Comparison of ENCODE assay signal across 13 mouse cellular contexts in genomic region chr2:167745409-167745808, GRCm38 (mm10). TPM values are rescaled to one million over a fixed set of nuclear protein-coding genes. Genes with fewer than 3 reads are reported as not detected.
A peak's percentile ranks its signal among the peaks of the same experiment; 100 is the strongest.
DNase-seq lines count a peak whose midpoint lies in the region; ATAC-seq and TF ChIP-seq lines count a peak whose summit lies in the region.
"Had no signal": no experiment of that assay in that cellular context is flagged by ENCODE, and none has a peak within 500 bp of the region (broad histone marks: within the 10 kb centered on the region; RNA-seq: fewer than 3 reads in every experiment).

No protein-coding gene starts in this region.

- H3K4me2 ChIP-seq in hindbrain, postnatal 0 days (ENCODE audit: low read depth, low read length): no peak overlapping the region
- H3K4me2 ChIP-seq: liver, embryonic 12.5 days; stomach, embryonic 15.5 days had no signal

- intact Hi-C loops in left cerebral cortex, postnatal 4 days (cut with DNase I): no loop called here

- peak overlapping the region; percentile 81 for H3K27ac ChIP-seq in heart, embryonic 10.5 days
- peak overlapping the region; percentile 52 for H3K27ac ChIP-seq in embryonic facial prominence, embryonic 10.5 days (replicated peaks)
- H3K27ac ChIP-seq in hindbrain, postnatal 0 days: no peak overlapping the region
- H3K27ac ChIP-seq: liver, embryonic 12.5 days; stomach, embryonic 15.5 days had no signal

- no peak for DNase-seq in heart, embryonic 10.5 days (ENCODE audit: low spot score)
- DNase-seq in heart, adult 11 months: no peak
- DNase-seq in left cerebral cortex, postnatal 4 days: peak; percentile 61
- DNase-seq in left cerebral cortex, adult 11 months (ENCODE audit: low spot score): no peak
- DNase-seq in embryonic facial prominence, embryonic 10.5 days (ENCODE audit: low spot score): peak; percentile 37
- DNase-seq in hindbrain, postnatal 0 days (ENCODE audit: low spot score): peak; percentile 39
- no peak for DNase-seq in frontal cortex, postnatal 25 days (ENCODE audit: low spot score in 2 of 2)
- no peak for DNase-seq in Muller cell, postnatal 12 days (ENCODE audit: inconsistent ontology term)
- DNase-seq: cerebellum, adult 18-20 months; lung, postnatal 4 days had no signal

- no peak overlapping the region for H3K9ac ChIP-seq in hindbrain, postnatal 0 days (replicated peaks; ENCODE audit: low read length)
- H3K9ac ChIP-seq: liver, embryonic 12.5 days; stomach, embryonic 15.5 days had no signal

- H3K4me3 ChIP-seq in heart, embryonic 10.5 days: no peak overlapping the region
- H3K4me3 ChIP-seq in embryonic facial prominence, embryonic 10.5 days: no peak overlapping the region
- no peak overlapping the region for H3K4me3 ChIP-seq in hindbrain, postnatal 0 days (ENCODE audit: low read length)
- H3K4me3 ChIP-seq: liver, embryonic 12.5 days; stomach, embryonic 15.5 days had no signal

- H3K9me3 ChIP-seq in heart, embryonic 10.5 days: no peaks in the 10 kb centered on the region
- H3K9me3 ChIP-seq in embryonic facial prominence, embryonic 10.5 days: no peaks in the 10 kb centered on the region
- H3K9me3 ChIP-seq in hindbrain, postnatal 0 days (ENCODE audit: low read length): no peaks in the 10 kb centered on the region
- H3K9me3 ChIP-seq: G1E; liver, embryonic 12.5 days; stomach, embryonic 15.5 days had no signal

- peaks cover 8% of the 10 kb centered on the region for H3K27me3 ChIP-seq in heart, embryonic 10.5 days (ENCODE audit: insufficient read depth, poor library complexity, severe bottlenecking)
- no peaks in the 10 kb centered on the region for H3K27me3 ChIP-seq in embryonic facial prominence, embryonic 10.5 days (replicated peaks; ENCODE audit: low read depth, poor library complexity, severe bottlenecking)
- no peaks in the 10 kb centered on the region for H3K27me3 ChIP-seq in hindbrain, postnatal 0 days (ENCODE audit: insufficient read depth, low read length)
- H3K27me3 ChIP-seq: stomach, embryonic 15.5 days had no signal

- no peak for TF ChIP-seq CTCF in hindbrain, postnatal 0 days (IDR thresholded peaks at IDR 0.05; ENCODE audit: low read depth)

- no peaks in the 10 kb centered on the region for H3K36me3 ChIP-seq in heart, embryonic 10.5 days
- no peaks in the 10 kb centered on the region for H3K36me3 ChIP-seq in embryonic facial prominence, embryonic 10.5 days (replicated peaks)
- H3K36me3 ChIP-seq in hindbrain, postnatal 0 days (ENCODE audit: insufficient read depth, low read length): no peaks in the 10 kb centered on the region
- H3K36me3 ChIP-seq: G1E; liver, embryonic 12.5 days; stomach, embryonic 15.5 days had no signal

- 73% methylated on average over 6 of the region's 6 CpGs for WGBS in heart, embryonic 10.5 days
- WGBS in embryonic facial prominence, embryonic 10.5 days: 34% methylated on average over 6 of the region's 6 CpGs
- 49% methylated on average over 6 of the region's 6 CpGs for WGBS in hindbrain, postnatal 0 days

- peaks cover 56% of the 10 kb centered on the region for H3K4me1 ChIP-seq in heart, embryonic 10.5 days
- peaks cover 52% of the 10 kb centered on the region for H3K4me1 ChIP-seq in embryonic facial prominence, embryonic 10.5 days
- H3K4me1 ChIP-seq in hindbrain, postnatal 0 days (ENCODE audit: insufficient read depth, low read length): 0 out of 2 replicates have a peak, but pooled peaks cover 5% of the 10 kb centered on the region

- peak; percentile 53; the same call in 1 of the 2 replicates for ATAC-seq in hindbrain, postnatal 0 days
- ATAC-seq: liver, embryonic 12.5 days had no signal

RNA-seq across cellular contexts. Expression of gene Tmem189, which starts 55.8 kb away (rescaled TPM):
- polyA plus RNA-seq in heart, embryonic 10.5 days (2016; fragmentation: Nextera tagmentation; extraction: Ambion mirVana): 47.7 and 53.8 TPM in 2 replicates
- 10 to 100 TPM; 37.6 to 39.2 TPM for total RNA-seq in left cerebral cortex, postnatal 4 days (2021)
- polyA plus RNA-seq in embryonic facial prominence, embryonic 10.5 days (2016; fragmentation: Nextera tagmentation; extraction: Ambion mirVana): 40.2 and 43.7 TPM in 2 replicates
- 70.0 and 79.9 TPM in 2 replicates for total RNA-seq in hindbrain, postnatal 0 days (2014; rRNA removed)
- polyA plus RNA-seq in hindbrain, postnatal 0 days (2015; fragmentation: Nextera tagmentation; extraction: Ambion mirVana): 41.4 and 42.0 TPM in 2 replicates

RNA-seq across cellular contexts. Expression of gene Cebpb, which starts 56.7 kb away (rescaled TPM):
- polyA plus RNA-seq in heart, embryonic 10.5 days (2016; fragmentation: Nextera tagmentation; extraction: Ambion mirVana): 4.2 TPM in 2 replicates
- 1 to 10 TPM; 3.8 to 5.5 TPM for total RNA-seq in left cerebral cortex, postnatal 4 days (2021)
- polyA plus RNA-seq in embryonic facial prominence, embryonic 10.5 days (2016; fragmentation: Nextera tagmentation; extraction: Ambion mirVana): 1.7 and 1.8 TPM in 2 replicates
- total RNA-seq in hindbrain, postnatal 0 days (2014; rRNA removed): 8.1 and 8.7 TPM in 2 replicates
- polyA plus RNA-seq in hindbrain, postnatal 0 days (2015; fragmentation: Nextera tagmentation; extraction: Ambion mirVana): 5.2 and 5.7 TPM in 2 replicates

Comparison
In these comparisons a context has a peak if more than half of its experiments do, and no peak if none do; other contexts are left out.
1. DNase-seq: peak in left cerebral cortex, postnatal 4 days (single experiment), embryonic facial prominence, embryonic 10.5 days (single experiment) and hindbrain, postnatal 0 days (single experiment); none in heart, embryonic 10.5 days (single experiment), heart, adult 11 months (single experiment), left cerebral cortex, adult 11 months (single experiment), frontal cortex, postnatal 25 days (0 of 2) and Muller cell, postnatal 12 days (single experiment).